Mouse (Mus musculus) cortical plate, adult 2 months (tissue): ENCODE results near the gene Hist1h2bg. TPM values are rescaled to one million over a fixed set of nuclear protein-coding genes. Genes with fewer than 3 reads are reported as not detected.
A peak's percentile ranks its signal among the peaks of the same experiment; 100 is the strongest.

Experiments used
- H3K27ac ChIP-seq: fragments of 200-500 bp; 2 replicates; pipeline ENCODE4 v1.5.1; 2012; ENCODE audit warnings: low read length, control low read depth, inconsistent platforms; ENCODE audit not compliant: insufficient read depth
- H3K4me1 ChIP-seq: fragments of 200-500 bp; 2 replicates; pipeline ENCODE4 v1.6.1; 2011; ENCODE audit warnings: low read length; ENCODE audit not compliant: control insufficient read depth, insufficient read depth
- H3K4me3 ChIP-seq: fragments of 200-500 bp; 2 replicates; pipeline ENCODE4 v1.5.1; 2011; ENCODE audit warnings: mild to moderate bottlenecking, low read length, control low read depth; ENCODE audit not compliant: insufficient read depth
- CTCF ChIP-seq: fragments of 200-500 bp; IDR thresholded peaks from 2 replicates; pipeline ENCODE4 v1.5.1; 2011; ENCODE audit warnings: mild to moderate bottlenecking, control low read depth, low read length; ENCODE audit not compliant: insufficient read depth; ENCODE audit errors: extremely low read depth
- POLR2A ChIP-seq: fragments of 200-500 bp; IDR thresholded peaks from 2 replicates; pipeline ENCODE4 v1.6.1; 2011; ENCODE audit warnings: mild to moderate bottlenecking, low read length, control low read depth; ENCODE audit not compliant: insufficient read depth; ENCODE audit errors: extremely low read depth
- polyA plus RNA-seq: library from polyadenylated mRNA; depleted of rRNA; stranded (reverse); fragments of >200 nt; gene quantifications from 2 replicates; pipeline ENCODE4 v1.2.3, GENCODE M21; 2012

Hist1h2bg gene
- polyA plus RNA-seq, 1 experiment: 11.4 TPM

DNA sequence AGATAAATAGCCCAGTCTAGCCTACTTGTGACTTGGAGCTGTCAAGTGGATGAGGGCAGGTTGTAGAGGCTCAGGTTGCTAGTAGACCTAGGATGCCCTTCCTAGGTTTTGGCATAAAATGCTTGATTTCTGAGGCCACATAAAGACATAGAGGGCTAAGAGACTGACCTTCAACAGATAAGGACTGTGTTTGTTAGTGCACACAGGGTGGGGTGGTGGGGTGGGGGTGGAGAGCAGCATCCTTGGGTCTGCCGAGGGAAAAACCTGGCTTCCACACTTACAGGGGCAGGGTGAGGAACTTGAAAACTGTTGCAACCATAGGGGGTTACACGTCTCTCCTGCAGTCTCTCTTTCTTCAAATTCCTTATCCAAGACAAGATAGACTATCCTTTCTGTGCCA, 24.0 kb downstream of the Hist1h2bg start:
- TF ChIP-seq POLR2A: no peak
- no peak for TF ChIP-seq CTCF
- Histone ChIP-seq H3K4me3 (no peak overlapping the region), H3K27ac (no peak overlapping the region), H3K4me1 (no peaks in the 10 kb centered on the region)

DNA sequence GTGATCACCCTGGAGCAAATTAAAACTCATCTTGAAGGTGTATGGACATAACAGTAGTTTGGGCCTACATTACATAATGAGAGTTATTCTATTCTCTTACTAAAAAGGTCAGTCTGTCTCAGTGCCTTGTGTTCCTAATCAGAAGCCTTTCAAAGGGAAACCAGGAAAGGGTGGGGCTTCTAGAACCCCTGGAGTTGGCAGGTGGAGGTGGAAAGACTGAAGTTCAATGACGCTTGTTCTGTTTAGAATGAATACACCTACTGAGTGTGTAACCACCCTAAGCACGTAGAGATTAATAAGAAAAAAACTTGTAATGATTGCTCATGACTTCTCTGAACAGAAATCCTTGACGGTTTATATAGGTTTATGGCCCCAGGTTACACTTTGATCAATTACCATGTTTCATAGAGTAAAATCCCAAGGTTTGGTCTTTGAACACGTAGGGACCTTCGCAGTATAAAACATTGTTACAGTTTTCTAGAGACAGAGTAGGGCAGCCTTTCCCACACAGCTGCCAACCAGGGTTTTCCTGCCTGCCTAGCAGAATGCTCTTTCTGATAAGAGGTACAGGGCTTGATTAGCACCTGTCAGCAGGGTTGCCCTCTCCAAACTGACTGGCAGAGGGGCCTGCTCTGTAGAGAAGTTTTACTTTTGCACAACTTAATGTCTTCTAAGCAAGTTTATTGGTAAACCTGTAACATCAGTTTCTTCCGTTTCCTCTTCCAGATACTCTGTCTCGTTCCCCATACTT, 24.6 kb downstream of the Hist1h2bg start:
- Histone ChIP-seq H3K27ac (no peak overlapping the region), H3K4me3 (no peak overlapping the region), H3K4me1 (no peaks in the 10 kb centered on the region)
- TF ChIP-seq CTCF: no peak
- no peak for TF ChIP-seq POLR2A

DNA sequence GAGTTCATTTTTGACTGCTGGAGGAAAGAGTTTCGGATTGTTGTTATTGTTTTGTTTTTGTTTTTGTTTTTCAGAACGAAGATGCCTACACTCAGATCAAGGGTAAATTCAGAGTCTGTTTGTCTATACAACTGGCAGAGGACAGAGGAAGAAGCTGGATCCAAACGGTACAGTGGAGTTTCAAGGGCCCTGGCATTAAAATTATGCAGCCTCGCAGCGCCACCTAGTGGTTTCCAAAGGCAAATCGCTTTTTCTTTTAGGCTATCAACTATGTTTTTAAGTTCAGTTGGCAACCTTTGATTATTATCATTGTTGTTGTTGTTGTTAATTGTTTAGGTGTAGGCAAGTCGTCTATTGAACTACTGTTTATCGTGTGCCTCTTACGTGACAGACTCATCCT, 26.8 kb downstream of the Hist1h2bg start:
- H3K4me1 ChIP-seq: no peaks in the 10 kb centered on the region
- no peak overlapping the region for H3K4me3 ChIP-seq
- no peak overlapping the region for H3K27ac ChIP-seq
- no peak for TF ChIP-seq POLR2A
- peak; percentile 67 for TF ChIP-seq CTCF

- TF ChIP-seq CTCF: no peak
- no peak for TF ChIP-seq POLR2A
- no peak overlapping the region for H3K4me3 ChIP-seq
- H3K27ac ChIP-seq: no peak overlapping the region
- H3K4me1 ChIP-seq: no peaks in the 10 kb centered on the region
Measured at GRCm38 (mm10) chr13:23603182-23603699, 32.0 kb downstream of the Hist1h2bg start.

DNA sequence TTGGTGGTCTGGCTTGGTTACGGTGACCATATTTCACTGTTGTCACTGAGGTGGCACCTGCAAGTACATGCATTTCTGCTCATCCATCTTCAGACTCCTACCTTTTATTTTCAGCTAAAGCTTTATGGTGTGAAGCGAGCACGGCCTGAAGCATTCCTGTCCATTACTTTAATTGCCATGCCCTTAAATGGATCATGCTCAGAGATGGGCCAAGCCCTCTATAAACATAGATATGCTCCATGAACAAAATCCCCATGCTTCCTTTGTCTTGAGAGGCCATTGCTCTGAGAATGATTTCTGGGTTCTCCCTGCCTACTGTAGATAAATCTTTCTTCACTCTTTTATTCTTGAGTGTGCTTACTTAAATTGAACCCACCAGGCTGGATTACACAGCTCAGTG, 33.3 kb downstream of the Hist1h2bg start:
- TF ChIP-seq POLR2A: no peak
- TF ChIP-seq CTCF: no peak

GRCm38 (mm10) chr13:23605052-23605451, 33.9 kb downstream of the Hist1h2bg start:
- TF ChIP-seq POLR2A: no peak
- TF ChIP-seq CTCF: no peak
- Histone ChIP-seq H3K4me1 (no peaks in the 10 kb centered on the region), H3K27ac (no peak overlapping the region), H3K4me3 (no peak overlapping the region)

More for the DNA sequence above, 33.3 kb downstream of the Hist1h2bg start:
- no peaks in the 10 kb centered on the region for H3K4me1 ChIP-seq
- H3K27ac ChIP-seq: no peak overlapping the region
- no peak overlapping the region for H3K4me3 ChIP-seq

GRCm38 (mm10) chr13:23609209-23609608, 38.0 kb downstream of the Hist1h2bg start:
- Histone ChIP-seq H3K4me3 (no peak overlapping the region), H3K27ac (no peak overlapping the region), H3K4me1 (no peaks in the 10 kb centered on the region)
- TF ChIP-seq POLR2A (no peak), CTCF (no peak)

DNA sequence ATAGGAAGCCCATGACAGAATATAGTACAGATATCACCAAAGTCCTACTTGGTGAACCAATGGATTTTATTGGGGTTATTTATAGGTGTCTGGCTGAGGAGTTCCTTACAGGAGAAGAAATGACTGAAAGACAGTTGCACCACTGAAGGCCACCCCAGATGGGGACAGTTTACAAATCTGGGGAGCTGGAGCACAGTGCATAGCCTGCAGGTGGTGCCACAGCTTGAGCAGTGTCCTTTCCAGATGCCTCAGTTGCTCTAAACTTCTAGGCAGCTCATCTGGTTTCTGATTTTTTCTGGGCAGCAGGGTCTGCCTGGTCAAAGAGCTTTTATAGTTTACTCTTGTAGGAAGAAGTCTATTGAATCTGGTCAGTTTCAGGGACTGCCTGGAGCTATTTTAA, 38.6 kb downstream of the Hist1h2bg start:
- H3K4me1 ChIP-seq: no peaks in the 10 kb centered on the region
- no peak overlapping the region for H3K4me3 ChIP-seq
- H3K27ac ChIP-seq: no peak overlapping the region
- TF ChIP-seq CTCF: no peak
- no peak for TF ChIP-seq POLR2A

- H3K4me3 ChIP-seq: no peak overlapping the region
- TF ChIP-seq CTCF: no peak
- no peak for TF ChIP-seq POLR2A
- H3K4me1 ChIP-seq: no peaks in the 10 kb centered on the region
- H3K27ac ChIP-seq: no peak overlapping the region
Measured at GRCm38 (mm10) chr13:23610393-23610792, 39.2 kb downstream of the Hist1h2bg start.

GRCm38 (mm10) chr13:23611638-23612037, 40.4 kb downstream of the Hist1h2bg start:
- no peak overlapping the region for H3K4me3 ChIP-seq
- TF ChIP-seq POLR2A (no peak), CTCF (no peak)
- H3K27ac ChIP-seq: no peak overlapping the region
- no peaks in the 10 kb centered on the region for H3K4me1 ChIP-seq
